Mouse (Mus musculus) thymus, adult 2 months (tissue): Measurements from ENCODE around the gene Cnn1.

Source experiments
- CTCF ChIP-seq: fragments of 200-500 bp; IDR thresholded peaks from 2 replicates; pipeline ENCODE4 v1.5.1; 2012; ENCODE audit warnings: mild to moderate bottlenecking, control low read depth, low read length, moderate library complexity, borderline replicate concordance; ENCODE audit not compliant: control insufficient read depth, poor library complexity, insufficient read depth; ENCODE audit errors: extremely low read depth
- POLR2A ChIP-seq: fragments of 200-500 bp; IDR thresholded peaks from 2 replicates; pipeline ENCODE4 v1.6.1; 2012; ENCODE audit warnings: mild to moderate bottlenecking, low read length, control low read depth, moderate library complexity; ENCODE audit not compliant: control insufficient read depth, poor library complexity, insufficient read depth; ENCODE audit errors: extremely low read depth

DNA sequence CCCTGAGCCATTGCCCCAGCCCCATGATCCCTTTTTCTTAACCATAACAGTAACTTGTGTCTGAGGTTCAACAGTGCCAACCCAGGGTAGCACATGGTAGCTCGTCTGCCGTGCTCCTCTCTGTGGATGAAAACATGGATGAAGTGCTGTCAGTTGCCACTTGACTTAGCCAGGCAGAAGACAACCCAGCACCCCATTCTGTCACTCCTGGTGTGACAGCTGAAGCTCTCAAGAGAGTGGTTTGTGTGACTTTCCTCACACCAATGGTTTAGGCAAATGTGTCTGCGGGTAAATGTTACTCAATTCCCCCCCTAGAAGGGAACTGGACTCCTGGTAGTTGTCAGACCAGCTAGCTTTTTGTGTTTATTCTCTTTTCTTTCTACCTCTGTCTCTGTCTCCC lies 23.0 kb downstream of the Cnn1 start:
- TF ChIP-seq POLR2A (no peak), CTCF (no peak)
